ENCODE assay signal across 17 mouse cellular contexts in genomic region chr4:51889280-51889679, GRCm38 (mm10).
"Had no signal": no experiment of that assay in that cellular context is flagged by ENCODE, and none has a peak within 500 bp of the region (broad histone marks: within the 10 kb centered on the region; RNA-seq: fewer than 3 reads in every experiment).

No protein-coding gene starts in this region.

- H3K4me3 ChIP-seq: lung, embryonic 15.5 days; megakaryocyte, embryonic 14.5 days; midbrain, embryonic 13.5 days; midbrain, embryonic 15.5 days; neural tube, embryonic 12.5 days; stomach, embryonic 15.5 days had no signal

- ATAC-seq: lung, postnatal 0 days; midbrain, embryonic 13.5 days; midbrain, embryonic 15.5 days had no signal

- H3K27ac ChIP-seq: lung, embryonic 15.5 days; macrophage; midbrain, embryonic 13.5 days; midbrain, embryonic 15.5 days; neural tube, embryonic 12.5 days; stomach, embryonic 15.5 days; stomach, postnatal 0 days had no signal

- H3K9ac ChIP-seq: lung, embryonic 15.5 days; midbrain, embryonic 13.5 days; midbrain, embryonic 15.5 days; neural tube, embryonic 12.5 days; stomach, embryonic 15.5 days had no signal

- DNase-seq: lung, adult 2 months; lung, postnatal 14 days; lung, postnatal 36 days; right cerebral cortex, postnatal 14 days; thymus, adult 2 months; thymus, postnatal 25 days; thymus, postnatal 4 days had no signal

- H3K36me3 ChIP-seq: lung, embryonic 15.5 days; midbrain, embryonic 13.5 days; midbrain, embryonic 15.5 days; neural tube, embryonic 12.5 days; stomach, embryonic 15.5 days had no signal

- H3K4me1 ChIP-seq: lung, embryonic 15.5 days; megakaryocyte, embryonic 14.5 days; midbrain, embryonic 13.5 days; midbrain, embryonic 15.5 days; neural tube, embryonic 12.5 days; stomach, embryonic 15.5 days had no signal

- H3K27me3 ChIP-seq: lung, embryonic 15.5 days; megakaryocyte, embryonic 14.5 days; midbrain, embryonic 13.5 days; midbrain, embryonic 15.5 days; neural tube, embryonic 12.5 days; stomach, embryonic 15.5 days had no signal

- H3K9me3 ChIP-seq: lung, embryonic 15.5 days; midbrain, embryonic 13.5 days; midbrain, embryonic 15.5 days; neural tube, embryonic 12.5 days; stomach, embryonic 15.5 days had no signal

- H3K4me2 ChIP-seq: lung, embryonic 15.5 days; midbrain, embryonic 11.5 days; midbrain, embryonic 13.5 days; midbrain, embryonic 15.5 days; neural tube, embryonic 12.5 days; stomach, embryonic 15.5 days had no signal
